Mouse (Mus musculus) heart, embryonic 15.5 days (tissue): ENCODE results near the gene Man2a1. TPM values are rescaled to one million over a fixed set of nuclear protein-coding genes. Genes with fewer than 3 reads are reported as not detected.

Experiments
- ATAC-seq: fragments of 200-750 bp; cut with Nextera tagmentation; replicated peaks from 2 replicates; pipeline ENCODE4 v1.8.0; 2017; ENCODE audit warnings: low read depth, moderate TSS enrichment; ENCODE audit not compliant: insufficient number of reproducible peaks, insufficient read depth, low FRiP score
- H3K27ac ChIP-seq: fragments of 300-500 bp; sonication (generic); 2 replicates; pipeline ENCODE4 v1.5.1; 2015; ENCODE audit warnings: mild to moderate bottlenecking, inconsistent platforms
- H3K27me3 ChIP-seq: fragments of 300-500 bp; sonication (generic); 2 replicates; pipeline ENCODE4 v1.6.1; 2015; ENCODE audit warnings: inconsistent platforms
- H3K36me3 ChIP-seq: fragments of 300-500 bp; sonication (generic); 2 replicates; pipeline ENCODE4 v1.6.1; 2015; ENCODE audit warnings: mild to moderate bottlenecking, inconsistent platforms
- H3K4me1 ChIP-seq: fragments of 300-500 bp; sonication (generic); replicated peaks from 2 replicates; pipeline ENCODE4 v1.6.1; 2015; ENCODE audit warnings: inconsistent platforms
- H3K4me2 ChIP-seq: fragments of 300-500 bp; sonication (generic); 2 replicates; pipeline ENCODE4 v1.6.1; 2015; ENCODE audit warnings: inconsistent platforms, mild to moderate bottlenecking, moderate library complexity
- H3K4me3 ChIP-seq: fragments of 300-500 bp; sonication (generic); 2 replicates; pipeline ENCODE4 v1.5.1; 2015; ENCODE audit warnings: mild to moderate bottlenecking, inconsistent platforms
- H3K9ac ChIP-seq: fragments of 300-500 bp; sonication (generic); 2 replicates; pipeline ENCODE4 v1.6.1; 2015; ENCODE audit warnings: mild to moderate bottlenecking, inconsistent platforms
- H3K9me3 ChIP-seq: fragments of 300-500 bp; sonication (generic); replicated peaks from 2 replicates; pipeline ENCODE4 v1.6.1; 2016; ENCODE audit warnings: inconsistent platforms
- WGBS: fragments of 180-500 bp; shearing (Covaris S2); methylation state at CpG from one replicate; pipeline ENCODE4 v1.1.7; 2015; ENCODE audit warnings: mixed read lengths; 5-methylcytosine and 5-hydroxymethylcytosine counted together
- polyA plus RNA-seq: library from polyadenylated mRNA; unstranded; fragments of >200 nt; fragmentation: Nextera tagmentation; extraction: Ambion mirVana; gene quantifications from 2 replicates; pipeline ENCODE4 v1.2.1, GENCODE M21; 2015

Gene Man2a1
- polyA plus RNA-seq, 1 experiment from 2014 or later: 5.1 TPM

DNA sequence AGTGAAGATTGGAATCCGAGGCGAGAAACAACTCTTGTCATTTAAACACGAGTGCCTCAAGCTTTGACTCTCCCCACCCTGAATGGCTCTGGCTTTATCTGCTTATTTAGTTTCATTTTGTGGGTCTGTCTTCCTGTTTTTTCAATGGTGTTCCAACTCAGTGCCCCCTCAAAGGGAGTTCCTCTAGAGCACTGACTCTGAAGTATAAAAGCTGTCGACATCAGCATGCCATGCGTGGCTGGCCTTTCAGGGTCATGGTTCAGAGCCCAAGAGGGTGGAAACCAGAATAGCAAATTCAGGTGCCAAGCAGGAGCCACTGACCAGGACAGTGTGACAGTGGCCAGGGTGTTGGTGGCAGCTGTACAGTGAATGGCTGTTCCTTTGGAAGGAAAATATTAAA, 68.0 kb downstream of the Man2a1 start:
- no peak overlapping the region for H3K9ac ChIP-seq
- no peak overlapping the region for H3K4me2 ChIP-seq
- 70% methylated on average over 5 of the region's 5 CpGs for WGBS
- H3K27ac ChIP-seq: no peak overlapping the region
- H3K4me1 ChIP-seq: no peaks in the 10 kb centered on the region
- no peaks in the 10 kb centered on the region for H3K9me3 ChIP-seq
- peaks cover 38% of the 10 kb centered on the region for H3K36me3 ChIP-seq
- ATAC-seq: no peak
- H3K4me3 ChIP-seq: no peak overlapping the region
- no peaks in the 10 kb centered on the region for H3K27me3 ChIP-seq

DNA sequence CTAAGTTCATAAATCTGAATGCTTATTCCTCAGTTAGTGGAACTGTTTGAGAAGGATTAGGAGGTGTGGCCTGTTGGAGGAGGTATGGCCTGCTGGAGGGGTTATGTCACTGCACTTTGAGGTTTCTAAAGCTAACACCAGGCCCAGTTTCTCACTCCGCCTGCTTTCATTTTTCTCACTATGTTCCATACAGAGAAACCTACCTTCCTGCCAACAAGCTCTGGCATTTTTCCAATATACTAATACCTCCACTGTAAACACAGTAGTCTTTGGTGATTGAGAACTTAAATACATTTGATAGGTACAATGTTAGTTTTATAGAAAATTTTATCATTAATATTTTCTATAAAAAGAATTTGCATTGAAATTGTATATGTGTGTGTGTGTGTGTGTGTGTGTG, 73.9 kb downstream of the Man2a1 start:
- ATAC-seq: no peak

DNA sequence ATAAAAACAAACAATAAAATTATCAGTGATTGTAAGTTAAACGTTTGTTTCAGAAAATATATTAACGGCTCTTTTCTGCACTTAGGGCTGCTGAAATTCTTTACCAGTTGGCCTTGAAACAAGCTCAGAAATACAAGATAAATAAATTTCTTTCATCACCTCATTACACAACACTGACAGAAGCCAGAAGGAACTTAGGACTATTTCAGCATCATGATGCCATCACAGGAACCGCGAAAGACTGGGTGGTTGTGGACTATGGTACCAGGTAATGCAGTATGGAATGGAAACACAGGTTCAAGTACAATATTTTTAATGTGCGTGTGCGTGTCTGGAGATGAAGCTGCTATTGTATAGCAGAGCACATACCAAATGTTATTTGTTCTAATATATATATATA, 74.4 kb downstream of the Man2a1 start:
- 62% methylated on average over 6 of the region's 6 CpGs for WGBS
- no peak for ATAC-seq
- H3K4me3 ChIP-seq: no peak overlapping the region
- H3K27ac ChIP-seq: no peak overlapping the region
- peaks cover 14% of the 10 kb centered on the region for H3K4me1 ChIP-seq
- H3K9me3 ChIP-seq: no peaks in the 10 kb centered on the region
- H3K36me3 ChIP-seq: peaks cover 39% of the 10 kb centered on the region
- no peak overlapping the region for H3K4me2 ChIP-seq
- no peak overlapping the region for H3K9ac ChIP-seq
- H3K27me3 ChIP-seq: no peaks in the 10 kb centered on the region

More for the DNA sequence above, 73.9 kb downstream of the Man2a1 start:
- Histone ChIP-seq H3K4me2 (no peak overlapping the region), H3K36me3 (peaks cover 45% of the 10 kb centered on the region), H3K9ac (no peak overlapping the region), H3K4me1 (peaks cover 14% of the 10 kb centered on the region), H3K27ac (no peak overlapping the region), H3K4me3 (no peak overlapping the region), H3K27me3 (no peaks in the 10 kb centered on the region), H3K9me3 (no peaks in the 10 kb centered on the region)
- WGBS: 79% methylated on average over 1 of the region's 1 CpGs

DNA sequence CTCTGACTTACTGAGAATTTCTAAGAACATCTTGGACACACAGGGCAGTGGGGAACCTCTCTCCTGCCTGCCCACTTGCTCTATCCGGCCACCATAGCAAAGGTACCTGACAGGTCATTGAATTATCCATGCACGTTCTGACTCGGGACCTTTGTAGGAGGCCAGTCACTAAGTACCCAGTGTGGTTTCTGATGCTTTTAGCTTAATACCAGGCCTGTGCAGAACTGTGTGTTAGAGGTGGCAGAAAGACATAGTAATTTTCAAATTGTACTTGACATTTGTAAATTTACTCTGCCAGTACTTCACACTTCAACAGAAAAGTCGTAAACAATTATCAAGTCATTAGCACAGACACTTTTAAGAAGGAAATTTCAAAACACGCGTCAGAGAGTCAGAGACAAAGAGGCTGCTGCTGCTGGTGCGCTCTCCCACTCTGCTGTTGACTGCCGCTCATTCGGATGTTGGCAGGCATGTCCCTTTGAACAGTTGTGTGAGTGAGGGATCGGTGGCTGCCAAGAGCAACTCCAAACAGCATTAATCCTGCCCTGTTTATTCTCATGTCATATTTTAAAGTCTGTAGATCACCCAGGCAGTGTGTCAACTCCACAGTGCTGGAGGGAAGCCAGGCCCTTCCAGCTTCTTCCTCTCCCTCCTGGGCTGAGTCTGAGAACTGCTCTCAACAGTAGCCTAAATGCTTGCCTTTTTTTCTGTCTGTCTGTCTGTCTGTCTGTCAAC, 76.4 kb downstream of the Man2a1 start:
- Histone ChIP-seq H3K4me3 (no peak overlapping the region), H3K36me3 (peaks cover 26% of the 10 kb centered on the region), H3K27me3 (no peaks in the 10 kb centered on the region), H3K4me2 (no peak overlapping the region), H3K9ac (no peak overlapping the region), H3K27ac (0 out of 2 replicates have a peak overlapping the region, but pooled peaks have one; percentile 22), H3K4me1 (peaks cover 14% of the 10 kb centered on the region), H3K9me3 (no peaks in the 10 kb centered on the region)
- WGBS: 39% methylated on average over 10 of the region's 10 CpGs
- peak; percentile 75 for ATAC-seq

DNA sequence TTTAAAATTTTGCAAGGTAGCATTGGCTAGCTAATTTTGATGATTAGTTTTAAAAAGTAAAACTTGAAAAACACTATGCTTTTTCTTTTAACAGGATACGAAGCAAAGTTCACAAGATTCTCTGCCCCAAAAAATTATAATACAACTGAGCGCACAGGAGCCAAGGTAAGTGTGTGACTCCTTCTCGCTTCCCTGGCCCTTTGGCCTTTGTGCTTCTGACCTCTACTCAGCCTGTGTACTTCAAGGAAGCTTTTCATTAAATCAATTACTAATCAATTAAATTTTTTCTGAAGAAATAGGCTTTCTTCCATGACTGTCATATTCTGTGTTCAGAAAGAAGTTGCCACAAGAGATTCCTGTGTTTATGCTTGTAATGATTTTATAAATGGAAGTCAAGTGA, 80.9 kb downstream of the Man2a1 start:
- Histone ChIP-seq H3K9ac (no peak overlapping the region), H3K4me3 (no peak overlapping the region), H3K4me2 (no peak overlapping the region), H3K27me3 (no peaks in the 10 kb centered on the region), H3K9me3 (no peaks in the 10 kb centered on the region), H3K36me3 (no peaks in the 10 kb centered on the region; the same call in 1 of the 2 replicates), H3K27ac (no peak overlapping the region), H3K4me1 (peaks cover 10% of the 10 kb centered on the region)
- 90% methylated on average over 3 of the region's 3 CpGs for WGBS
- no peak for ATAC-seq

DNA sequence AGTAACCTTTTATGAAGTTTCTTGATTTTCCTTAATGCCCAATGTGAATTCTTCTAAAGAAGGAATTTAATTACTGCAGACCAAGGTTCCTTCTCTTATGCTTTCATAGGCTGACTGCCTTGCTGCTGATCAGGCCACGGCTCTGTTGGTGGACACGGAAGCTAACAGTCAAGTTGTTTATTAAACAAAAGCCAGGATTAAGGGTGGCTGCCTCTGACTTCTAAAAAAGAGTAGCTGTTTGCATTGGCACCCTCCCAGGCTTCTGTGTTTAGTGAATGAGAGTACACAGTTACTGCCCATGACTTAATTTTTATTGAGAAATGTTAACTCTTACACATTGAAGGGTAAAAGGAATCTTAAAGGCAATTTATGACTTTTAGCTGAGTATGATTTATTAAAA, 81.4 kb downstream of the Man2a1 start:
- Histone ChIP-seq H3K9ac (no peak overlapping the region), H3K27ac (no peak overlapping the region), H3K4me3 (no peak overlapping the region), H3K9me3 (no peaks in the 10 kb centered on the region), H3K4me2 (no peak overlapping the region), H3K27me3 (no peaks in the 10 kb centered on the region), H3K4me1 (peaks cover 7% of the 10 kb centered on the region), H3K36me3 (no peaks in the 10 kb centered on the region; the same call in 1 of the 2 replicates)
- no peak for ATAC-seq
- 61% methylated on average over 2 of the region's 2 CpGs for WGBS

DNA sequence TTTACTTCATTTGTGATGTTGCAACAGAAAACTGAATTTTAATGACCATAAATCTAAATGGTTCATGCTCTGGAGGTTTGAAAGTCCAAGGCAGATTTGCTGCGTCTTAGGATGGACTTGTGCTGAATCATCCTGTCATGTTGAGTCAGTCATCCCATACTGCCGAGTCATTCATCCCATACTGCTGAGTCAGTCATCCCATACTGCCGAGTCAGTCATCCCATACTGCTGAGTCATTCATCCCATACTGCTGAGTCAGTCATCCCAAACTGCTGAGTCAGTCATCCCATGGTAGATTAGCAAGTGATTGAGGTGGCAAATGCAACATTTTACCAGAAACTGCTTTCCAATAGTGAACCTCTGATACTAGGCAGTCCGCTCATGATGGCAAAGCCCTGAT, 83.6 kb downstream of the Man2a1 start:
- no peaks in the 10 kb centered on the region; the same call in 1 of the 2 replicates for H3K36me3 ChIP-seq
- no peak overlapping the region for H3K4me2 ChIP-seq
- no peaks in the 10 kb centered on the region for H3K4me1 ChIP-seq
- no peaks in the 10 kb centered on the region for H3K9me3 ChIP-seq
- H3K4me3 ChIP-seq: no peak overlapping the region
- H3K27me3 ChIP-seq: no peaks in the 10 kb centered on the region
- no peak overlapping the region for H3K27ac ChIP-seq
- ATAC-seq: no peak
- H3K9ac ChIP-seq: no peak overlapping the region
- 92% methylated on average over 4 of the region's 4 CpGs for whole genome bisulfite sequencing

DNA sequence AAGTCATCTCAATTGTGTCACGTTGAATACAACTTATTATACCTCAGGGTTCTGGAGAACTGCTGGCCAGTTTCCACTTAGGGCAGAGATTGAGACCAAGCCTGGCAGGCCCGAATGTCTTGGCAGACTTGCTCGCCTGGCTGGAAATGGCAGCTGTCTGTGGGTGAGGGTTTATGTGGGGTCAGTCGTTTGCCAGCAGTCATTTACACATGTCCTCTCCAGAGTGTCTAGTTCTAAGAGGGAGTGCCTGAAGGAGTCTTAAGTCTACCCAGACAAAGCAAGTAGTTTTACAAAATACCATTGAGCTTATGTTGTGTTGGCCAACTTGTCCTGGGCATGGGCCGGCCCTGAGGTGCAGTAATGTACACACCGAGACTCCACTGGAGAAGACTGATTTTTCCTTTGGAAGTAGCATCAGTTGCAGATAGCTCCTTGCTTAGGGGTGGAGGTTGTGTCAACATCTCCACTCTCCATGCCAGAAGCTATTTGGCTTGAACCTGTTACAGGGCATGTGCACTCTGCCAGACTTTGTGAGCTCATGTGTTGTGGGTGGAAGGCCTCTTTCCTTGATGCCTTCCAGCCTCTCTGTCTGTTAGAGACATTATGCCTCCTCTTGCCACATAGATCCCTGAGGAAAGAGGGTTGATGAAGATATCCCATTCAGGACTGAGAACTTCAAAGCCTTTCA, 84.8 kb downstream of the Man2a1 start:
- no peak for ATAC-seq
- Histone ChIP-seq H3K4me2 (no peak overlapping the region), H3K4me3 (no peak overlapping the region), H3K9ac (no peak overlapping the region), H3K9me3 (0 out of 2 replicates have a peak, but pooled peaks cover 3% of the 10 kb centered on the region), H3K36me3 (peaks cover 8% of the 10 kb centered on the region), H3K4me1 (no peaks in the 10 kb centered on the region), H3K27me3 (no peaks in the 10 kb centered on the region), H3K27ac (no peak overlapping the region)
- WGBS: 73% methylated on average over 6 of the region's 6 CpGs

DNA sequence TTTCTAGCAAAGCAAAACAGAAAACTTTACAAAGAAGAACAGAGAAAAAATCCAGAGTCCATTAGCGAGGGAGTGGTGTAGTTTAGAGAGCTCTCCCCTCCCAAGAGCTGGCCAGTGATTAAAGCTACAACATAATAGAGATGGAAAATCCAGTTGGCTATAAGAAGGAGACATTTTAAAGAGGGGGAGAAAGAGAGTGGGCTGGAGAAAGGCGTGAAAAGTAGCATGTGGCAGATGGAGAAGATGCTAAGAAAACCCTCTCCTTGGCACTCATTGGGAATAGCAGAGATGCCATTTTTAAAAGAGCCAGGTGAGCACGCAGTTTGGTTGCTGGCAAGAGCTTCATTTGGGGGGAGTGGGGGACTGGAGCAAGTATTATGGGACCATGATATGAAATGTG, 89.1 kb downstream of the Man2a1 start:
- Histone ChIP-seq H3K9me3 (peaks cover 3% of the 10 kb centered on the region; the same call in 1 of the 2 replicates), H3K4me2 (no peak overlapping the region), H3K4me3 (no peak overlapping the region), H3K36me3 (peaks cover 19% of the 10 kb centered on the region), H3K4me1 (no peaks in the 10 kb centered on the region), H3K9ac (no peak overlapping the region), H3K27ac (no peak overlapping the region), H3K27me3 (no peaks in the 10 kb centered on the region)
- no peak for ATAC-seq
- WGBS: 85% methylated on average over 3 of the region's 3 CpGs

DNA sequence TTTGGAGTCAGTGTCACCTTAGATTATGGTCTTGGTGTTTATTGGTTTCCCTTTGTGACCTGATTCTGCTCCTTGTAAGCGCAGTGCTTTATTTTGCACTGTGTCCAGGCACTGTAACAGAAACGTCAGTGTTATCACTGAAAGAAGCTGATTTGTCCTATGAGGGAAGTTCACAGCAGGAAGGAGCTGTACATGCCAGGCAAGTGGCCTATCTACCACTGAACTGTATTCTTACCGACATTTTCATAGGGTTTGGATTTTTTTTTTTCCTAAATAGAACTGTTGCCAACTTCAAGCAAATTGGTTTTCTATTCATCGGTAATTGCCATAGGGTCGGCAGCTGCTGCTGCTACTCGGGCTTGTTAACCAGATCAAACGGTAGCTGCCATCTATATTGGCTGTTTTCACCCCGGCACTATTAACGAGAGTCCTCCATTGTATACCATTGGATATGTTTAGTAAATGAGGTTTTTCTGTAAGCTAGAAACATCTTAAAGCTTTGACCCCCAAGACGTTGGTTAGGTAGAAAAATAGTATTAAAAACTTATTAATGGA, 96.8 kb downstream of the Man2a1 start:
- Histone ChIP-seq H3K4me2 (no peak overlapping the region), H3K27me3 (no peaks in the 10 kb centered on the region), H3K27ac (no peak overlapping the region), H3K36me3 (no peaks in the 10 kb centered on the region), H3K4me3 (no peak overlapping the region), H3K9me3 (no peaks in the 10 kb centered on the region), H3K4me1 (no peaks in the 10 kb centered on the region), H3K9ac (no peak overlapping the region)
- 84% methylated on average over 10 of the region's 10 CpGs for WGBS
- ATAC-seq: no peak

DNA sequence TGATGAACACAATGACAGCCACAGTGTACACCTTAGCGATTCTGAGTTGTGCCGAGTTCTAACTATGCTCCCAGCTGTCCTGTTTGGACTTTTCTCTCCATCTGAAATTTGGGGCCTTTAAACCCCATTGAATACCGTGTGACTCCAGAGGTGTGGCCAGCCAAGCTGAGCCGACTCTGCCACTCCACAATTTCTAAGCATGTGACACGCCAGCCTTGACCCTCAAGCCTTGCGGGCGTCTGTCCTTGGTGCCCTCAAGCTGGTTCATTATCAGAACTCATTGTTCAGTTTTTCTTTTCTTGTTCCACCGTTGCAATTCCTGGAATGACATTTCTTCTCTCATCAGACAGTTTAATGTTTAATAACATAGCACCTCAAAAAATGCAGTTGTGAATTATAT, 98.0 kb downstream of the Man2a1 start:
- H3K4me3 ChIP-seq: no peak overlapping the region
- no peak for ATAC-seq
- no peaks in the 10 kb centered on the region for H3K27me3 ChIP-seq
- H3K4me2 ChIP-seq: no peak overlapping the region
- H3K27ac ChIP-seq: no peak overlapping the region
- H3K36me3 ChIP-seq: no peaks in the 10 kb centered on the region
- no peak overlapping the region for H3K9ac ChIP-seq
- 84% methylated on average over 8 of the region's 8 CpGs for WGBS
- no peaks in the 10 kb centered on the region for H3K9me3 ChIP-seq
- no peaks in the 10 kb centered on the region for H3K4me1 ChIP-seq
